Mouse (Mus musculus): ENCODE results near the gene Pex26.

The Pex26 gene

GRCm38 (mm10) chr6:121241780-121242179 lies 58.3 kb downstream of the Pex26 start:
- DNase-seq (ENCODE audit: low spot score), result no peak

- DNase-seq (ENCODE audit: low spot score), result no peak
Measured at GRCm38 (mm10) chr6:121243161-121243560, 59.7 kb downstream of the Pex26 start.

GRCm38 (mm10) chr6:121245127-121246036 lies 61.9 kb downstream of the Pex26 start, which contains the start of gene Usp18:
Usp18 (plus strand) TSS chr6:121245906.
- DNase-seq (ENCODE audit: low spot score), result peak; percentile 66

DNA sequence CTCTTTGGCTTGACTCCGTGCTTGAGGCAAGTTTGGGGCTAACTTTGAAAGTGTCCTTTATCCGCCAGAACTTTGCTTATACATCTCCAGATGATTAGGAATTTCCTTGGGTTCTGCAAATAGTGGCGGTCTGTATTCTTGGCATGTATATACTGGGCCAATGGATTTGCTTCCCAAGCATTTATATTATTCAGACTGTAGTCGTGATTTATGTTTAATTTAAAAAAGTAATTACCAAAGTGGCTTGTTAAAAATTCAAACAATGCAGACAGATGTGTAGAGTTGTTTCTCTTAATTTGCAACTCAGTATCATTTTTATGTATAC lies 62.5 kb downstream of the Pex26 start:
- DNase-seq (ENCODE audit: low spot score), result no peak
